Mouse (Mus musculus) embryonic facial prominence, embryonic 14.5 days (tissue): ENCODE measurements around the gene Fbxl15. TPM values are rescaled to one million over a fixed set of nuclear protein-coding genes. Genes with fewer than 3 reads are reported as not detected.
A peak's percentile ranks its signal among the peaks of the same experiment; 100 is the strongest.

Experiments
- ATAC-seq: fragments of 200-750 bp; cut with Nextera tagmentation; 2 replicates; pipeline ENCODE4 v1.8.0; 2017; ENCODE audit warnings: low read depth, moderate number of reproducible peaks, moderate TSS enrichment
- DNase-seq: peaks from one replicate; pipeline ENCODE4 v3.0.0-alpha.2; 2015; ENCODE audit warnings: low spot score
- H3K27ac ChIP-seq: fragments of 300-500 bp; sonication (generic); replicated peaks from 2 replicates; pipeline ENCODE4 v1.5.1; 2014; ENCODE audit warnings: low read depth, mild to moderate bottlenecking, low read length, moderate library complexity
- H3K27me3 ChIP-seq: fragments of 300-500 bp; sonication (generic); replicated peaks from 2 replicates; pipeline ENCODE4 v1.6.1; 2014; ENCODE audit warnings: low read length; ENCODE audit not compliant: control insufficient read depth, insufficient read depth
- H3K36me3 ChIP-seq: fragments of 300-500 bp; sonication (generic); 2 replicates; pipeline ENCODE4 v1.6.1; 2014; ENCODE audit warnings: low read length, mixed read lengths; ENCODE audit not compliant: control insufficient read depth, insufficient read depth
- H3K4me1 ChIP-seq: fragments of 300-500 bp; sonication (generic); 2 replicates; pipeline ENCODE4 v1.6.1; 2014; ENCODE audit warnings: antibody characterized with exemption, low read length; ENCODE audit not compliant: control insufficient read depth, insufficient read depth
- H3K4me2 ChIP-seq: fragments of 300-500 bp; sonication (generic); 2 replicates; pipeline ENCODE4 v1.6.1; 2014; ENCODE audit warnings: low read depth, mild to moderate bottlenecking, low read length, moderate library complexity, mixed read lengths
- H3K4me3 ChIP-seq: fragments of 300-500 bp; sonication (generic); 2 replicates; pipeline ENCODE4 v1.5.1; 2014; ENCODE audit warnings: low read depth, mild to moderate bottlenecking, low read length
- H3K9ac ChIP-seq: fragments of 300-500 bp; sonication (generic); 2 replicates; pipeline ENCODE4 v1.6.1; 2014; ENCODE audit warnings: low read depth, mild to moderate bottlenecking, low read length, moderate library complexity, mixed read lengths
- H3K9me3 ChIP-seq: fragments of 300-500 bp; sonication (generic); 2 replicates; pipeline ENCODE4 v1.6.1; 2016; ENCODE audit warnings: low read length; ENCODE audit not compliant: control insufficient read depth
- WGBS: fragments of 180-500 bp; shearing (Covaris S2); extraction: QIAGEN DNeasy Blood & Tissue Kit; methylation state at CpG from one replicate; pipeline ENCODE4 v1.1.7; 2014; 5-methylcytosine and 5-hydroxymethylcytosine counted together
- polyA plus RNA-seq: library from polyadenylated mRNA; unstranded; fragments of >200 nt; fragmentation: Nextera tagmentation; extraction: Ambion mirVana; gene quantifications from 2 replicates; pipeline ENCODE4 v1.2.1, GENCODE M21; 2014

The Fbxl15 gene
- polyA plus RNA-seq, 1 experiment from 2014 or later: 13.8 TPM

- Histone ChIP-seq H3K4me2 (no peak overlapping the region), H3K9me3 (no peaks in the 10 kb centered on the region), H3K27ac (no peak overlapping the region), H3K9ac (no peak overlapping the region), H3K27me3 (peaks cover 10% of the 10 kb centered on the region), H3K4me3 (no peak overlapping the region), H3K36me3 (peaks cover 25% of the 10 kb centered on the region), H3K4me1 (peaks cover 14% of the 10 kb centered on the region)
- ATAC-seq (no peak), DNase-seq (no peak)
- 81% methylated on average over 13 of the region's 14 CpGs for WGBS
Observed at GRCm38 (mm10) chr19:46331326-46331725, 3.3 kb downstream of the Fbxl15 start.

GRCm38 (mm10) chr19:46331936-46332335 is 4.0 kb downstream of the Fbxl15 start:
- peaks cover 25% of the 10 kb centered on the region for H3K36me3 ChIP-seq
- ATAC-seq: no peak
- no peak overlapping the region for H3K4me2 ChIP-seq
- H3K27me3 ChIP-seq: peaks cover 4% of the 10 kb centered on the region
- no peak for DNase-seq
- WGBS: 68% methylated on average over 3 of the region's 3 CpGs
- no peak overlapping the region for H3K27ac ChIP-seq
- H3K4me1 ChIP-seq: peaks cover 9% of the 10 kb centered on the region
- H3K9me3 ChIP-seq: no peaks in the 10 kb centered on the region
- H3K9ac ChIP-seq: no peak overlapping the region
- no peak overlapping the region for H3K4me3 ChIP-seq

GRCm38 (mm10) chr19:46332721-46333339 is 4.8 kb downstream of the Fbxl15 start:
- Histone ChIP-seq H3K27ac (no peak overlapping the region), H3K27me3 (no peaks in the 10 kb centered on the region), H3K9ac (no peak overlapping the region), H3K36me3 (peaks cover 25% of the 10 kb centered on the region), H3K4me2 (no peak overlapping the region), H3K4me1 (peaks cover 11% of the 10 kb centered on the region), H3K4me3 (no peak overlapping the region), H3K9me3 (no peaks in the 10 kb centered on the region)
- ATAC-seq: no peak
- DNase-seq: no peak
- 31% methylated on average over 7 of the region's 7 CpGs for WGBS

GRCm38 (mm10) chr19:46333906-46334305 is 5.9 kb downstream of the Fbxl15 start:
- DNase-seq: no peak
- WGBS: 91% methylated on average over 3 of the region's 3 CpGs
- H3K9me3 ChIP-seq: no peaks in the 10 kb centered on the region
- no peak overlapping the region for H3K4me3 ChIP-seq
- H3K4me1 ChIP-seq: peaks cover 12% of the 10 kb centered on the region
- no peak overlapping the region for H3K4me2 ChIP-seq
- no peak for ATAC-seq
- no peaks in the 10 kb centered on the region for H3K27me3 ChIP-seq
- peaks cover 25% of the 10 kb centered on the region for H3K36me3 ChIP-seq
- no peak overlapping the region for H3K9ac ChIP-seq
- H3K27ac ChIP-seq: no peak overlapping the region

- Histone ChIP-seq H3K27me3 (no peaks in the 10 kb centered on the region), H3K27ac (peak overlapping the region; percentile 35; the same call in 1 of the 2 replicates), H3K9ac (peak overlapping the region; percentile 79), H3K4me1 (peaks cover 7% of the 10 kb centered on the region), H3K4me2 (peak overlapping the region; percentile 77), H3K36me3 (no peaks in the 10 kb centered on the region), H3K9me3 (no peaks in the 10 kb centered on the region), H3K4me3 (peak overlapping the region; percentile 83)
- no peak for DNase-seq
- peak; percentile 1; the same call in 1 of the 2 replicates for ATAC-seq
- 31% methylated on average over 15 of the region's 15 CpGs for WGBS
Observed at GRCm38 (mm10) chr19:46337719-46338330, 9.8 kb downstream of the Fbxl15 start.

GRCm38 (mm10) chr19:46338331-46338936 is 10.4 kb downstream of the Fbxl15 start, which contains the start of gene Cuedc2:
Cuedc2 (minus strand) TSS chr19:46338702.
- peak; percentile 89 for ATAC-seq
- Histone ChIP-seq H3K27me3 (no peaks in the 10 kb centered on the region), H3K9ac (peak within 1 kb of the TSS; percentile 79), H3K4me2 (peak within 1 kb of the TSS; percentile 77), H3K9me3 (no peaks in the 10 kb centered on the region), H3K27ac (peak within 1 kb of the TSS; percentile 35; the same call in 1 of the 2 replicates), H3K4me3 (peak within 1 kb of the TSS; percentile 83), H3K36me3 (no peaks in the 10 kb centered on the region), H3K4me1 (peaks cover 7% of the 10 kb centered on the region)
- under 1% methylated on average over 31 of the region's 31 CpGs for WGBS
- DNase-seq: peak; percentile 97

- ATAC-seq: no peak; the same call in 1 of the 2 replicates
- Histone ChIP-seq H3K9me3 (no peaks in the 10 kb centered on the region), H3K27me3 (no peaks in the 10 kb centered on the region), H3K4me3 (peak overlapping the region; percentile 83), H3K4me1 (peaks cover 7% of the 10 kb centered on the region), H3K9ac (peak overlapping the region; percentile 47; the same call in 1 of the 2 replicates), H3K36me3 (no peaks in the 10 kb centered on the region), H3K4me2 (peak overlapping the region; percentile 77), H3K27ac (peak overlapping the region; percentile 30; the same call in 1 of the 2 replicates)
- no peak for DNase-seq
- WGBS: 47% methylated on average over 6 of the region's 6 CpGs
Observed at GRCm38 (mm10) chr19:46338942-46339286, 10.9 kb downstream of the Fbxl15 start.

- no peak overlapping the region for H3K4me3 ChIP-seq
- H3K27ac ChIP-seq: peak overlapping the region; percentile 34; the same call in 1 of the 2 replicates
- DNase-seq (peak; percentile 27), ATAC-seq (no peak)
- H3K27me3 ChIP-seq: no peaks in the 10 kb centered on the region
- H3K36me3 ChIP-seq: no peaks in the 10 kb centered on the region
- peaks cover 7% of the 10 kb centered on the region for H3K4me1 ChIP-seq
- 74% methylated on average over 6 of the region's 7 CpGs for WGBS
- H3K9me3 ChIP-seq: no peaks in the 10 kb centered on the region
- H3K9ac ChIP-seq: peak overlapping the region; percentile 47; the same call in 1 of the 2 replicates
- peak overlapping the region; percentile 77 for H3K4me2 ChIP-seq
Observed at GRCm38 (mm10) chr19:46339287-46339971, 11.4 kb downstream of the Fbxl15 start.
